Mouse (Mus musculus) heart, adult 2 months (tissue): ENCODE measurements around the gene Gsta1. TPM values are rescaled to one million over a fixed set of nuclear protein-coding genes. Genes with fewer than 3 reads are reported as not detected.

ENCODE experiments used
- DNase-seq, 2 experiments: peaks; one replicate each; pipeline ENCODE4 v3.0.0; 2021
- H3K27ac ChIP-seq: fragments of 200-600 bp; 2 replicates; pipeline ENCODE4 v1.8.1; 2022
- H3K27me3 ChIP-seq: fragments of 200-500 bp; 2 replicates; pipeline ENCODE4 v1.6.1; 2012; ENCODE audit warnings: mild to moderate bottlenecking, low read length, inconsistent platforms, mixed read lengths; ENCODE audit not compliant: control insufficient read depth, insufficient read depth
- H3K36me3 ChIP-seq: fragments of 200-500 bp; 2 replicates; pipeline ENCODE4 v1.6.1; 2012; ENCODE audit warnings: low read length, inconsistent platforms; ENCODE audit not compliant: control insufficient read depth, insufficient read depth
- H3K4me1 ChIP-seq: fragments of 200-500 bp; 2 replicates; pipeline ENCODE4 v1.6.1; 2011; ENCODE audit warnings: low read length; ENCODE audit not compliant: control insufficient read depth, insufficient read depth
- H3K4me3 ChIP-seq: fragments of 200-600 bp; 2 replicates; pipeline ENCODE4 v1.8.1; 2022
- H3K79me2 ChIP-seq: fragments of 200-500 bp; replicated peaks from 2 replicates; pipeline ENCODE4 v1.6.1; 2012; ENCODE audit warnings: mild to moderate bottlenecking, inconsistent platforms, low read length, moderate library complexity, mixed read lengths; ENCODE audit not compliant: control insufficient read depth, insufficient read depth
- H3K9ac ChIP-seq: fragments of 200-500 bp; 2 replicates; pipeline ENCODE4 v1.6.1; 2012; ENCODE audit warnings: low read depth, mild to moderate bottlenecking, control low read depth, inconsistent platforms, low read length, mixed read lengths
- CTCF ChIP-seq: fragments of 200-600 bp; IDR thresholded peaks from 2 replicates; pipeline ENCODE4 v1.8.1; 2022; ENCODE audit warnings: antibody characterized with exemption, mild to moderate bottlenecking, moderate library complexity
- EP300 ChIP-seq: fragments of 200-500 bp; IDR thresholded peaks from 2 replicates; pipeline ENCODE4 v1.6.1; 2011; ENCODE audit warnings: low read depth, low read length, control low read depth; ENCODE audit not compliant: insufficient read depth
- POLR2A ChIP-seq: fragments of 200-500 bp; IDR thresholded peaks from 2 replicates; pipeline ENCODE4 v1.6.1; 2011; ENCODE audit warnings: mild to moderate bottlenecking, low read depth, low read length, control low read depth; ENCODE audit not compliant: insufficient read depth
- WGBS: fragments of 180-500 bp; shearing (Covaris S2); methylation state at CpG from one replicate; pipeline ENCODE4 v1.1.7; 2018; 5-methylcytosine and 5-hydroxymethylcytosine counted together
- intact Hi-C: fragments of 180-260 bp; cut with DNase I; formaldehyde crosslinking; loops from one replicate; pipeline ENCODE4 v1.15.1; 2025
- polyA plus RNA-seq: library from polyadenylated mRNA; depleted of rRNA; stranded (reverse); fragments of >200 nt; gene quantifications from 2 replicates; pipeline ENCODE4 v1.2.3, GENCODE M21; 2012
- total RNA-seq, 2 experiments: library from RNA; stranded (reverse); gene quantifications; 2 replicates each; pipeline ENCODE4 v1.2.3; 2021

Gene Gsta1
- total and polyA plus RNA-seq, 3 experiments, result 0.66 to 2.2 (median 1.3) TPM

- Histone ChIP-seq H3K36me3 (0 out of 2 replicates have a peak, but pooled peaks cover 2% of the 10 kb centered on the region), H3K4me1 (peaks cover 6% of the 10 kb centered on the region), H3K9ac (no peak overlapping the region), H3K27me3 (no peaks in the 10 kb centered on the region), H3K79me2 (no peaks in the 10 kb centered on the region), H3K27ac (no peak overlapping the region), H3K4me3 (no peak overlapping the region)
- 100% methylated on average over 2 of the region's 2 CpGs for WGBS
- TF ChIP-seq CTCF (no peak), EP300 (no peak), POLR2A (no peak)
- intact Hi-C loops, result no loop called here
- DNase-seq, result no peak
Measured at GRCm38 (mm10) chr9:78210821-78211220, 19.6 kb upstream of the Gsta1 start.

GRCm38 (mm10) chr9:78211521-78211920 is 18.9 kb upstream of the Gsta1 start:
- Histone ChIP-seq H3K9ac (no peak overlapping the region), H3K36me3 (0 out of 2 replicates have a peak, but pooled peaks cover 2% of the 10 kb centered on the region), H3K27me3 (no peaks in the 10 kb centered on the region), H3K4me3 (no peak overlapping the region), H3K79me2 (no peaks in the 10 kb centered on the region), H3K4me1 (peaks cover 6% of the 10 kb centered on the region), H3K27ac (no peak overlapping the region)
- TF ChIP-seq EP300, result no peak
- no peak for DNase-seq
- WGBS, result 96% methylated on average over 3 of the region's 3 CpGs
- intact Hi-C loops, result no loop called here

- intact Hi-C loops, result no loop called here
- Histone ChIP-seq H3K27me3 (no peaks in the 10 kb centered on the region), H3K27ac (0 out of 2 replicates have a peak overlapping the region, but pooled peaks have one; percentile 22), H3K79me2 (no peaks in the 10 kb centered on the region), H3K9ac (no peak overlapping the region), H3K36me3 (0 out of 2 replicates have a peak, but pooled peaks cover 2% of the 10 kb centered on the region), H3K4me1 (peaks cover 6% of the 10 kb centered on the region), H3K4me3 (no peak overlapping the region)
- 20% methylated on average over 7 of the region's 7 CpGs for WGBS
- DNase-seq, result peak in 1 of 2 experiments; percentile 53
- TF ChIP-seq POLR2A, result no peak
- TF ChIP-seq EP300, result no peak
- no peak for TF ChIP-seq CTCF
Measured at GRCm38 (mm10) chr9:78212341-78213049, 18.0 kb upstream of the Gsta1 start.

- no peak for DNase-seq
- TF ChIP-seq EP300 (no peak), CTCF (no peak), POLR2A (no peak)
- H3K27ac ChIP-seq, result no peak overlapping the region; the same call in 1 of the 2 replicates
- no peak overlapping the region for H3K4me3 ChIP-seq
- H3K4me1 ChIP-seq, result peaks cover 6% of the 10 kb centered on the region
- intact Hi-C loops, result no loop called here
- WGBS, result 39% methylated on average over 4 of the region's 4 CpGs
- 0 out of 2 replicates have a peak, but pooled peaks cover 2% of the 10 kb centered on the region for H3K36me3 ChIP-seq
- H3K79me2 ChIP-seq, result no peaks in the 10 kb centered on the region
- H3K27me3 ChIP-seq, result no peaks in the 10 kb centered on the region
- H3K9ac ChIP-seq, result no peak overlapping the region
Measured at GRCm38 (mm10) chr9:78217074-78217473, 13.4 kb upstream of the Gsta1 start.

- no peak for DNase-seq
- WGBS, result 44% methylated on average over 8 of the region's 8 CpGs
- H3K9ac ChIP-seq, result no peak overlapping the region
- intact Hi-C loops, result no loop called here
- TF ChIP-seq POLR2A, result no peak
- TF ChIP-seq CTCF, result no peak
- TF ChIP-seq EP300, result no peak
- no peaks in the 10 kb centered on the region for H3K79me2 ChIP-seq
- no peak overlapping the region for H3K27ac ChIP-seq
- no peaks in the 10 kb centered on the region; the same call in 1 of the 2 replicates for H3K4me1 ChIP-seq
- H3K27me3 ChIP-seq, result no peaks in the 10 kb centered on the region
- no peaks in the 10 kb centered on the region for H3K36me3 ChIP-seq
- H3K4me3 ChIP-seq, result no peak overlapping the region
Measured at GRCm38 (mm10) chr9:78222616-78223015, 7.8 kb upstream of the Gsta1 start.

- Histone ChIP-seq H3K4me1 (no peaks in the 10 kb centered on the region; the same call in 1 of the 2 replicates), H3K9ac (no peak overlapping the region), H3K4me3 (no peak overlapping the region), H3K27ac (no peak overlapping the region), H3K27me3 (no peaks in the 10 kb centered on the region), H3K36me3 (no peaks in the 10 kb centered on the region), H3K79me2 (no peaks in the 10 kb centered on the region)
- intact Hi-C loops, result no loop called here
- TF ChIP-seq EP300 (no peak), CTCF (no peak), POLR2A (no peak)
- 67% methylated on average over 10 of the region's 10 CpGs for WGBS
- DNase-seq, result no peak
Measured at GRCm38 (mm10) chr9:78223221-78223902, 7.1 kb upstream of the Gsta1 start.
